Mouse (Mus musculus) E14TG2a.4 (cell line): ENCODE measurements at regions not wholly inside any gene's neighbourhood (a gene's known extent, or its start where the extent isn't known, plus 50 kb on each side); places are given as distances from the start of the nearest gene placed in this dataset.

Experiments used
- CTCF ChIP-seq: conservative IDR thresholded peaks from 2 replicates; pipeline ENCODE4 v1.5.1; 2014; ENCODE audit warnings: low read length
- NANOG ChIP-seq: IDR thresholded peaks from 2 replicates; pipeline ENCODE4 v1.6.1; 2014; ENCODE audit warnings: borderline replicate concordance, low read length, mixed read lengths
- POU5F1 ChIP-seq: IDR thresholded peaks from 2 replicates; pipeline ENCODE4 v1.6.1; 2014; ENCODE audit warnings: low read length, borderline replicate concordance

DNA sequence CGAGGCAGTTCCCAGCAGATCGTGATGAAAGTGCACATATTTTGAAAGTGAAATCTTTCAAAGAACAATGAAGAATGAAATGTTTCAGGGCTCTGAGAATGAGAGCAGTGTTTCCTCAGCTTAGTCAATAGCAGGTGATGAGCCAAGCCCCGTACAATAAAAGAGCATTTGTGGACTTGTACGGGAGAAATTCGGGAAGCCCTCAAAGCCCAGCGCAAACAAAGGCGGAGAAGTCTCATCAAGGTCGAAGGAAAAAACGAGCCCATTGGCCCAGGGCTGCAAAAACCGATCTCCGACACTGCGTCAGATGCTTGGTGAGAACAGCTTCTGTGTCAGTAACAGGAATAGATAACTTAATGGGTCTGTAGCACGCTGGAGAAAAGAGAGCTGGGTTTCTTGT is 261.5 kb downstream of the 4933412E24Rik start:
- TF ChIP-seq CTCF (no peak), POU5F1 (no peak), NANOG (no peak)
